Mouse (Mus musculus) thymus, adult 2 months (tissue): ENCODE measurements around the gene B230217C12Rik.

Experiments
- CTCF ChIP-seq: fragments of 200-500 bp; IDR thresholded peaks from 2 replicates; pipeline ENCODE4 v1.5.1; 2012; ENCODE audit warnings: mild to moderate bottlenecking, control low read depth, low read length, moderate library complexity, borderline replicate concordance; ENCODE audit not compliant: control insufficient read depth, poor library complexity, insufficient read depth; ENCODE audit errors: extremely low read depth
- POLR2A ChIP-seq: fragments of 200-500 bp; IDR thresholded peaks from 2 replicates; pipeline ENCODE4 v1.6.1; 2012; ENCODE audit warnings: mild to moderate bottlenecking, low read length, control low read depth, moderate library complexity; ENCODE audit not compliant: control insufficient read depth, poor library complexity, insufficient read depth; ENCODE audit errors: extremely low read depth

- no peak for TF ChIP-seq CTCF
- TF ChIP-seq POLR2A = no peak
Measured at GRCm38 (mm10) chr11:97885296-97885915, 44.8 kb downstream of the B230217C12Rik start.
